In the genomic region with DNA sequence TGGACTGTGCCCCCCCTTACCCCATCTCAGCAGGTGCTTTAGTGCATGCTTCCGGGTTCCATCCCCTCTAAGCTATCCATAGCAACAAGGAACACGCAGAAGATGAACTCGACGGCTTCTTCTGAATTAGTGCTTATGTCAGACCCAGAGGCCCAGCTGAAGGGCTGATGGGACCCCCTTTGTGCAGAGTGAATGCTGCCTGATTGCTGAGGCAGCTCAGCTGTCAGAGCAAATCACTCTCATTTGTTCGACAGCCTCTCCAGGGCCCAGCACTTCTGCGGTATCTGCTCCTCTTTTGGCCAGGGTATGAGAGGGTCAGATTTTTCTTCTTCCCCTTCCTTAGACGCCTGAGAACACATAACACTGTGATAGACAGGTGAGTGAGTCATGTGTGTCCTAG, we compare ENCODE assay signal across 16 mouse cellular contexts.
DNase-seq lines count a peak whose midpoint lies in the region; ATAC-seq lines count a peak whose summit lies in the region.
"Had no signal": no experiment of that assay in that cellular context is flagged by ENCODE, and none has a peak within 500 bp of the region (broad histone marks: within the 10 kb centered on the region; RNA-seq: fewer than 3 reads in every experiment).

No protein-coding gene starts in this region.

- H3K9ac ChIP-seq in embryonic facial prominence, embryonic 11.5 days (replicated peaks; ENCODE audit: low read length) = no peak overlapping the region
- no peak overlapping the region for H3K9ac ChIP-seq in forebrain, embryonic 12.5 days
- H3K9ac ChIP-seq in hindbrain, embryonic 14.5 days = no peak overlapping the region
- H3K9ac ChIP-seq: limb, embryonic 13.5 days; stomach, embryonic 15.5 days had no signal

- H3K36me3 ChIP-seq in embryonic facial prominence, embryonic 11.5 days (replicated peaks; ENCODE audit: control insufficient read depth, insufficient read depth, low read depth, low read length) = no peaks in the 10 kb centered on the region
- no peaks in the 10 kb centered on the region for H3K36me3 ChIP-seq in embryonic facial prominence, embryonic 10.5 days (replicated peaks)
- no peaks in the 10 kb centered on the region for H3K36me3 ChIP-seq in forebrain, embryonic 12.5 days (replicated peaks)
- no peaks in the 10 kb centered on the region for H3K36me3 ChIP-seq in hindbrain, embryonic 14.5 days (replicated peaks; ENCODE audit: control insufficient read depth, insufficient read depth)
- H3K36me3 ChIP-seq: limb, embryonic 13.5 days; stomach, embryonic 15.5 days had no signal

- no peak overlapping the region for H3K27ac ChIP-seq in embryonic facial prominence, embryonic 11.5 days (replicated peaks; ENCODE audit: low read depth, low read length)
- H3K27ac ChIP-seq in embryonic facial prominence, embryonic 10.5 days (replicated peaks) = no peak overlapping the region
- peak overlapping the region; percentile 73 for H3K27ac ChIP-seq in forebrain, embryonic 12.5 days
- no peak overlapping the region for H3K27ac ChIP-seq in hindbrain, embryonic 14.5 days
- H3K27ac ChIP-seq: limb, embryonic 13.5 days; stomach, embryonic 15.5 days had no signal

- no peaks in the 10 kb centered on the region for H3K27me3 ChIP-seq in embryonic facial prominence, embryonic 11.5 days (ENCODE audit: control insufficient read depth, insufficient read depth, low read length)
- H3K27me3 ChIP-seq in embryonic facial prominence, embryonic 10.5 days (replicated peaks; ENCODE audit: low read depth, poor library complexity, severe bottlenecking) = no peaks in the 10 kb centered on the region
- no peaks in the 10 kb centered on the region for H3K27me3 ChIP-seq in forebrain, embryonic 12.5 days
- H3K27me3 ChIP-seq in hindbrain, embryonic 14.5 days (ENCODE audit: control insufficient read depth, insufficient read depth, low read length) = 0 out of 2 replicates have a peak, but pooled peaks cover 11% of the 10 kb centered on the region
- H3K27me3 ChIP-seq: limb, embryonic 13.5 days; Patski; stomach, embryonic 15.5 days had no signal

- no peaks in the 10 kb centered on the region for H3K4me1 ChIP-seq in embryonic facial prominence, embryonic 11.5 days (ENCODE audit: control insufficient read depth, insufficient read depth, low read length)
- H3K4me1 ChIP-seq in embryonic facial prominence, embryonic 10.5 days = peaks cover 14% of the 10 kb centered on the region
- H3K4me1 ChIP-seq in forebrain, embryonic 12.5 days = peaks cover 13% of the 10 kb centered on the region
- 0 out of 2 replicates have a peak, but pooled peaks cover 4% of the 10 kb centered on the region for H3K4me1 ChIP-seq in hindbrain, embryonic 14.5 days (replicated peaks; ENCODE audit: control insufficient read depth, insufficient read depth, low read length)

- H3K4me3 ChIP-seq in embryonic facial prominence, embryonic 11.5 days (ENCODE audit: low read depth, low read length) = no peak overlapping the region
- no peak overlapping the region for H3K4me3 ChIP-seq in embryonic facial prominence, embryonic 10.5 days
- no peak overlapping the region for H3K4me3 ChIP-seq in forebrain, embryonic 12.5 days (replicated peaks)
- H3K4me3 ChIP-seq in hindbrain, embryonic 14.5 days (replicated peaks; ENCODE audit: low read length) = no peak overlapping the region
- H3K4me3 ChIP-seq: limb, embryonic 13.5 days; stomach, embryonic 15.5 days had no signal

- no peaks in the 10 kb centered on the region for H3K9me3 ChIP-seq in embryonic facial prominence, embryonic 11.5 days (replicated peaks; ENCODE audit: control insufficient read depth, low read length)
- H3K9me3 ChIP-seq in embryonic facial prominence, embryonic 10.5 days = no peaks in the 10 kb centered on the region; the same call in 1 of the 2 replicates
- H3K9me3 ChIP-seq in forebrain, embryonic 12.5 days = no peaks in the 10 kb centered on the region
- peaks cover 7% of the 10 kb centered on the region; the same call in 1 of the 2 replicates for H3K9me3 ChIP-seq in hindbrain, embryonic 14.5 days (ENCODE audit: control insufficient read depth, low read length)
- H3K9me3 ChIP-seq: limb, embryonic 13.5 days; stomach, embryonic 15.5 days had no signal

- DNase-seq in embryonic facial prominence, embryonic 11.5 days (ENCODE audit: low spot score) = no peak
- DNase-seq in embryonic facial prominence, embryonic 10.5 days (ENCODE audit: low spot score) = no peak
- DNase-seq in hindbrain, embryonic 14.5 days (ENCODE audit: low spot score) = no peak
- DNase-seq in retina, embryonic 14.5 days (ENCODE audit: low spot score) = peak; percentile 86
- no peak for DNase-seq in testis, postnatal 14 days (ENCODE audit: low spot score)
- no peak for DNase-seq in ovary, postnatal 14 days (ENCODE audit: low spot score)
- no peak for DNase-seq in spleen, postnatal 10 days (ENCODE audit: low spot score in 2 of 2)
- DNase-seq: cerebellum, adult 9-10 months; heart, postnatal 36 days; kidney, adult 2 months; thymus, postnatal 14 days had no signal

- no peak overlapping the region for H3K4me2 ChIP-seq in embryonic facial prominence, embryonic 11.5 days (ENCODE audit: low read depth, low read length)
- no peak overlapping the region for H3K4me2 ChIP-seq in forebrain, embryonic 12.5 days
- no peak overlapping the region for H3K4me2 ChIP-seq in hindbrain, embryonic 14.5 days (replicated peaks)
- H3K4me2 ChIP-seq: heart, embryonic 11.5 days; limb, embryonic 13.5 days; stomach, embryonic 15.5 days had no signal

- WGBS in embryonic facial prominence, embryonic 11.5 days = 54% methylated on average over 7 of the region's 7 CpGs
- 61% methylated on average over 7 of the region's 7 CpGs for WGBS in embryonic facial prominence, embryonic 10.5 days
- 11% methylated on average over 7 of the region's 7 CpGs for WGBS in forebrain, embryonic 12.5 days
- WGBS in hindbrain, embryonic 14.5 days = 10% methylated on average over 7 of the region's 7 CpGs

- peak; percentile 62 for ATAC-seq in embryonic facial prominence, embryonic 11.5 days (replicated peaks; ENCODE audit: insufficient number of reproducible peaks, low FRiP score, low TSS enrichment, low read depth)
- peak; percentile 79 for ATAC-seq in forebrain, embryonic 12.5 days (ENCODE audit: low FRiP score)
- ATAC-seq in hindbrain, embryonic 14.5 days (ENCODE audit: low FRiP score) = peak; percentile 58; the same call in 1 of the 2 replicates
- ATAC-seq: Patski had no signal
